Mouse (Mus musculus): ENCODE measurements at regions not wholly inside any gene's neighbourhood (a gene's known extent, or its start where the extent isn't known, plus 50 kb on each side); places are given as distances from the start of the nearest gene placed in this dataset.

- H3K27me3 ChIP-seq (ENCODE audit: control insufficient read depth in 1 of 2, insufficient read depth in 2 of 2, low read length in 2 of 2) = no peaks in the 10 kb centered on the region
- H3K4me3 ChIP-seq (ENCODE audit: control insufficient read depth in 1 of 2, insufficient read depth in 1 of 2, low read depth in 2 of 2, low read length in 2 of 2) = no peak overlapping the region
- H3K9me3 ChIP-seq (replicated peaks; ENCODE audit: insufficient read depth, low read length) = no peaks in the 10 kb centered on the region
- no peaks in the 10 kb centered on the region for H3K79me2 ChIP-seq (ENCODE audit: control insufficient read depth, insufficient read depth, low read length, poor library complexity)
- DNase-seq (ENCODE audit: low read depth, low spot score) = peak; percentile 74
- H3K36me3 ChIP-seq (ENCODE audit: control insufficient read depth in 1 of 2, insufficient read depth in 2 of 2, low read length in 2 of 2) = peaks cover 0 to 20% of the 10 kb centered on the region in 2 experiments; a peak in 2 of 4 replicates
- H3K4me1 ChIP-seq (ENCODE audit: control insufficient read depth in 1 of 2, insufficient read depth in 2 of 2, low read length in 2 of 2) = peaks cover 0 to 22% of the 10 kb centered on the region in 2 experiments; a peak in 2 of 4 replicates
- H3K27ac ChIP-seq (ENCODE audit: control insufficient read depth, low read depth, low read length) = peak overlapping the region; percentile 63; the same call in 1 of the 2 replicates
- peak overlapping the region; percentile 28; the same call in 1 of the 2 replicates for H3K9ac ChIP-seq (ENCODE audit: control insufficient read depth, low read depth, low read length, poor library complexity, severe bottlenecking)
- TF ChIP-seq POLR2AphosphoS5 (IDR thresholded peaks at IDR 0.05; ENCODE audit: borderline replicate concordance, low read depth, low read length) (no peak), ZNF384 (IDR thresholded peaks at IDR 0.05; ENCODE audit: low read depth, low read length) (no peak), ETS1 (IDR thresholded peaks at IDR 0.05; ENCODE audit: low read depth, low read length) (peak; percentile 91), MAFK (IDR thresholded peaks at IDR 0.05; ENCODE audit: borderline replicate concordance, low read depth, low read length) (peak; percentile 68), MAZ (IDR thresholded peaks at IDR 0.05; ENCODE audit: low read depth, low read length) (no peak), RCOR1 (IDR thresholded peaks at IDR 0.05; ENCODE audit: low read depth, low read length) (0 out of 2 replicates have a peak, but pooled peaks have one; percentile 6), NRF1 (IDR thresholded peaks at IDR 0.05; ENCODE audit: insufficient read depth, low read depth, low read length, poor library complexity, severe bottlenecking) (no peak), CHD2 (IDR thresholded peaks at IDR 0.05; ENCODE audit: low read length) (no peak), TBP (IDR thresholded peaks at IDR 0.05; ENCODE audit: low read depth, low read length) (no peak), GABPA (IDR thresholded peaks at IDR 0.05; ENCODE audit: low read depth, low read length) (peak; percentile 95), CTCF (IDR thresholded peaks at IDR 0.05 in 2 of 3, conservative IDR thresholded peaks at IDR 0.05 in 1 of 3; ENCODE audit: control insufficient read depth in 1 of 3, insufficient read depth in 1 of 3, low read depth in 2 of 3, low read length in 3 of 3, poor library complexity in 1 of 3, severe bottlenecking in 1 of 3) (no peak), SIN3A (IDR thresholded peaks at IDR 0.05; ENCODE audit: low read length) (0 out of 2 replicates have a peak, but pooled peaks have one; percentile 27), MYC (IDR thresholded peaks at IDR 0.05; ENCODE audit: low read depth, low read length) (no peak), TAL1 (IDR thresholded peaks at IDR 0.05; ENCODE audit: low read length) (no peak), UBTF (IDR thresholded peaks at IDR 0.05; ENCODE audit: borderline replicate concordance, insufficient read depth, low read depth, low read length) (no peak), NELFE (IDR thresholded peaks at IDR 0.05; ENCODE audit: low read depth, low read length) (no peak), ZMIZ1 (IDR thresholded peaks at IDR 0.05; ENCODE audit: low read depth, low read length) (no peak), USF1 (IDR thresholded peaks at IDR 0.05; ENCODE audit: low read depth, low read length) (no peak), TCF12 (IDR thresholded peaks at IDR 0.05; ENCODE audit: low read depth, low read length) (peak; percentile 67; the same call in 1 of the 2 replicates), MYB (IDR thresholded peaks at IDR 0.05; ENCODE audit: low read depth, low read length) (peak; percentile 90), ELF1 (IDR thresholded peaks at IDR 0.05; ENCODE audit: low read depth, low read length) (no peak), HCFC1 (IDR thresholded peaks at IDR 0.05; ENCODE audit: low read depth, low read length) (no peak), MAX (IDR thresholded peaks at IDR 0.05; ENCODE audit: low read length) (no peak), ZC3H11A (IDR thresholded peaks at IDR 0.05; ENCODE audit: low read depth, low read length) (no peak), JUND (IDR thresholded peaks at IDR 0.05; ENCODE audit: low read depth, low read length) (no peak), MEF2A (IDR thresholded peaks at IDR 0.05; ENCODE audit: extremely low read depth, insufficient replicate concordance, low read depth, low read length, poor library complexity, severe bottlenecking) (peak; percentile 98), POLR2A (IDR thresholded peaks at IDR 0.05; ENCODE audit: control insufficient read depth in 1 of 2, insufficient read depth in 1 of 2, low read depth in 1 of 2, low read length in 2 of 2, poor library complexity in 1 of 2) (no peak), SMC3 (IDR thresholded peaks at IDR 0.05; ENCODE audit: low read depth, low read length) (no peak), E2F4 (IDR thresholded peaks at IDR 0.05; ENCODE audit: borderline replicate concordance, low read depth, low read length) (no peak), BHLHE40 (IDR thresholded peaks at IDR 0.05; ENCODE audit: borderline replicate concordance, low read depth, low read length) (no peak), USF2 (IDR thresholded peaks at IDR 0.05; ENCODE audit: borderline replicate concordance in 1 of 2, insufficient read depth in 1 of 2, low read depth in 1 of 2, low read length in 2 of 2) (no peak), POLR2AphosphoS2 (IDR thresholded peaks at IDR 0.05; ENCODE audit: low read length) (no peak), MXI1 (IDR thresholded peaks at IDR 0.05; ENCODE audit: low read depth, low read length) (no peak), EP300 (IDR thresholded peaks at IDR 0.05; ENCODE audit: low read depth in 1 of 2, low read length in 2 of 2) (peak; percentile 82 to 92), ZKSCAN1 (IDR thresholded peaks at IDR 0.05; ENCODE audit: low read depth, low read length) (no peak), GATA1 (IDR thresholded peaks at IDR 0.05; ENCODE audit: low read depth, low read length) (peak; percentile 82), RAD21 (IDR thresholded peaks at IDR 0.05; ENCODE audit: low read depth, low read length) (no peak), CHD1 (IDR thresholded peaks at IDR 0.05; ENCODE audit: low read depth, low read length) (no peak)
Measured at GRCm38 (mm10) chr8:98016540-98016939, 1399.7 kb downstream of the Cdh8 start.

Measured in MEL (cell line).